Mouse (Mus musculus) right cerebral cortex, postnatal 10 days (tissue): ENCODE results near the gene Cdc42ep4.

ENCODE experiments used
- DNase-seq, 2 experiments: peaks; one replicate each; pipeline ENCODE4 v3.0.0; 2021; ENCODE audit warnings: low spot score in 2 of 2

Cdc42ep4 gene

DNA sequence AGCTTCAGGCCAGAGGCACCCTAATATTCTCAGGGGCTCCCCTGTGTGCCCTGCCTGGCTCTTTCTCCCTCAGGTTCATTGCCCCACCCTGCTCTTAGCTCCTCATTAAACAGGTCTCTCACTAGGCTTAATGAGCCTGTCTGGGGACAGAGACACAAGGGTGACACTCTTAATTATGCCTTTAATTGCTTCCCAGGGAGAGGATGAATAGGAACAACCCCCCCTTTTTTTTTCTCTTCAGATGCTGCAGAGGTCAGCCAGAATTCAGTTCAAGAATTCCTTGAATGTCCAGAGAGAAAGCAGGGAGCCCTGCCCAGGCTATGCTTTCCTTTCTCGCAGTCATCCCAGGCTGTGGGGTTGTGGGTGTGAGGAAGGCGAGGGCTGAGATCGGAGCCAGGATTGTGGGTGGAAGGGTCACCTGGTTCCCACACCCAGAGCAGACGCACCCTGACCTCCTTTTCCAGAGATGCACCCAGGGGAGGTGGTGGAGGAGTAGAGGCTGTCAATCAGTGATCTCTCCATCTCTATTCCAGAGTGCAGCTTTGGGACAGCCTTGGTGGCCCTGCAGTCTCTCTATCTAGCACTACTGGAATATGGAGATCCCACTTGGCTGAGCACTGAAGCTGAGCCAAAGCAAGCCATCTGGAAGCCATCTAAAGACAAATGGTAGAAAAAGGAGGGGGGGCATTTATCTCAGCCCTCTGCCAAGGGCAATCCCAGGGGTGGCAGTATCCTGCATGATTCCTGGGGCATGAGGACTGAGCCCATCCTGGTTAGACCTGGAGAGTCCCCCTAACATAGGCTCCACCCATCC, 26.2 kb downstream of the Cdc42ep4 start:
- DNase-seq, result no peak

DNA sequence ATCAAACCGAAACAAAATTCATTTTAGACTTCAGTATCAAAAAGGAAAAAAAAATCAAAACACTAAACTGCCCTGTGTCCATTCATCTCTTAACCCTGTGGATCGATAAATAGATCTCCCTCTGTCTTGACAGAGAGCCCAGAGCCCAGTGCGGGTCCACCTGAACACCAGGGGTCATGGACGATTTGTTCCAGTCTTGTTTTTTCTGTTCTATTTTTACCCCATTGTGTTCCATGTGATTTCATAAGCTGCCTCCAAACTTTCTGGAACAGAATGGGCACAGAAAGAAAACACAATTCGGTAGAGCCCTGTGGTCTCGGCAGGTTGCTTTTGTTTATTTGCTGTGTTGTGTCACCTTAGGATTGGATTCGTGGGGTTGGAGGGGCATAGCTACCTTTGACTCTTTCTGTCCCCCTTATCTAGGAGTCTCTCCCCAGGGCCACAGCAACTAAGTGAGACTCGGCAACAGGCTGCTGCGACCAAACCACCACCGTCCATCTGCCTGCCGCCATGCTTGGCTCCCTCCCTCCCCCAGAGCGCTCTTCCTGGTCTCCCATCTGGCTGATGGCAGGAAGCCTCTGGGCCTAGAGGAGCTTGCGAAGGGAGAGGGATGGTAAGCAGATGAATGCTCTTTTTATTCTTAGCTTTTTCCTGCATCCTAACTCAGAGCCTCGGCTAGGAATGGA, 29.1 kb downstream of the Cdc42ep4 start:
- peak; percentile 63 for DNase-seq

DNA sequence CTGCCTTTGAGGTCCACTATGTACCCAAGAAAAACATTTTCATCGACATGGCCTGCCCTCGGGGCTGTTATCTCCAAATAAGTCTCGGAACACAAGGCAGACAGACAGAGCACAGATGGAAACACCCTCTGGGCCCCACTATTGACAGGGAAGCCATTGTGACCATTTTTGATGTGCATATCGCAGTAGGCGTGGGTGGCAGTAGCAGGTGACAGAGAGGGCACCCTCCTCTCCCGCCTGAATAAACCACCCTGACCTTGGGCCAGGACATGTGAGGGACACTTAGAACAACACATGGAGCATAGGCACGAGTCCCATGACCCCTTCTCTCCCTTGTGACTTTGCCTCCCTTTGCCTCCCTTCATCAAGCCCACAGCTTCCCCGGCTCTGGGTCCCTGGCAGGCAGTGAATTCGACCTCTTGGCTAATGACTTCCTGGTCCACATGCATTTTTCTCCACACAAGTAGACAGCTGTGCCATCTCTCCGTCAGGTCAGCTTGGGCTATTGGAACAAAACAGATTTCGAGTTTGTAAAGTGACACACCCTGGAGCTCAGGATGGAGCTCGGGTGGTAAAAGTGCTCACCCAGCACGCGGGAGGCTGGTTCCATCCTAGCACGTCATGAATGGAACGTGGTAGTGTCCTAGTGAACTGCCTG, 33.8 kb downstream of the Cdc42ep4 start:
- DNase-seq, result no peak

DNA sequence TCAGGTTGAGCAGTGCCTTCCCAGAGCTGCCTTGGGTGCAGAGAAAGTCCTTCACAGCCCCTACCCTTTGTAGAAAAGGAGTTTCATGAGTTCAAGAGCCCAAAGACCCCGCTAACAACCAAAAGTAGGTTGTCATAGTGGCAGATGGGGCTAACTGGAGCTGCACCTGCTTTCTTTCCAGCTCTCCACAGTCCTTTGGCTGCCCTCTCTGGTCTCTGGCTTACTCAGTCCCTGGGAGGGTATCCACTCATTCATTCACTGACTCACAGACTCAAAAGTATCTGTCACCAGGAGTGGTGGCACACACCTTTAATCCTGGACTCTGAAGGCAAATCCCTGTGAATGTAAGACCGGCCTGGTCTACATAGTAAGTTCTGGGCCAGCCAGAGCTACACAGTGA, 35.5 kb downstream of the Cdc42ep4 start:
- no peak for DNase-seq

DNA sequence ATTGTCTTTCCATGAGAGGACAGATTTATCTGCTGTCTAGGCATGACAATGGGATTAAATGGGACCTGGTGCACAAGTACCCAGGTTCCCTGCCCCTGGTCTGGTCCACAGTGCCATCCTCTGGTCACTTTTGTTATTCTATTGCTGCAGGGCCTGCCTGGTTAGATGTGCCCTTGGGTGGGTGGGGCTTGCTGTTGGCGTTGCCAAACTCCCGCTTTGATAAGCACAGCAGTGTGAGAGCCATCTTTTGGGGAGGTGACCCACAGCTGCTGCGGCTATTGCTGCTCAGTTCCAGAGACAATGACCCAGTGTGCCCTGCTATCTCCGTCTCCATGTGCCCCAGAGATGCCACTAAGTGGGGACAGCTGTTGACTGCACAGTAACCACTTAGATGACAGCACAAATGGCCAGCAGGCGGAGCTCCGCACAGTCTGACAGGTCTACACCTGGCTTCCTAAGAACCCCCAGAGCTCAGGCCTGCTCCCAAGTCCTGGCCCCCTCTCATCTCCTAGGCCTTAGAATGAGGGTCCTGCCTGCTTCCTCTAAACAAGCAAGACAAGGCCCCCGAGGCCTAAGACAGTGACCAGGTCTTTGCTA, 36.5 kb downstream of the Cdc42ep4 start:
- no peak for DNase-seq

DNA sequence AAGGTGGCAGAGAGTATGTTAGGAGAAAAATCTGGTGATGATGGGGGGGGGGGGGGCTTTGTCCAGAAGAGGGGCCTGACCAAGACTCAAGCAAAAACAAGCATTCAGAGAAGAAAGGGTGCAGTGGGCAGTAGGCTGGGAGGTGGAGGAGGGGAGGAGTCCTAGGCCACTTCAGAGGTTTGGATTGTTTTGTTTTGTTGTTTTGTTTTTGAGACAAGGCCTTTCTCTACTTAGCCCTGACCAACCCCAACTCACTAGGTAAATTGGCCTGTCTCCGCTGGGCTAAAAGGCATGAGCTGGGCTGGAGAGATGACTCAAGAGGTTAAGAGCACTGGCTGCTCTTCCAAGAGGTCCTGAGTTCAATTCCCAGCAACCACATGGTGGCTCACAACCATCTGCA, 40.6 kb downstream of the Cdc42ep4 start:
- DNase-seq, result no peak

DNA sequence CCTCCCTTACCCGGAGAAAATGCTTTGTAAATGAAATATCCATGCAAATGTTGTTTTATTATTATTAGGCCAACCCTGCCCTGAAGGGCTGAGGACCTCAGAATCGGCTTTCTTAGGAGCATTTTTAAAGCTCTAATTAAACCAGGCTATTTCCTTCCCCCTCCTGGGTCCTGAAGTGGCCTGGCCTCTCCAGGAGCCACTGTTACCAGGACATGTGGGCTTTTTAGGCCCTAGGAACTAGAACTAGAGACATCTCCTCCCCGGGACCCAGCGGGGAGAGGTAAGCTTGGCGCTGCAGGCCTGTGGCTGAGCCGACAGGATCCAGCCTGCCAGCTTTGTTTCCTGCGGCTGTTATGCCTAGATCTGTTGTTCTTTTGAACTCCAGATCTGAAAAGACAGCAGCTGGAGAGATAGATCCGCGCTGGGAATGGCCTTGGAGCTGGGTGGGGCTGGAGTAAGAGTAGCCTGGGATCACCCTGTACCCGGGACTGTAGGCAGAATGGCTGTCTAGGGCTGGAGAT, 41.4 kb downstream of the Cdc42ep4 start:
- DNase-seq, result no peak

DNA sequence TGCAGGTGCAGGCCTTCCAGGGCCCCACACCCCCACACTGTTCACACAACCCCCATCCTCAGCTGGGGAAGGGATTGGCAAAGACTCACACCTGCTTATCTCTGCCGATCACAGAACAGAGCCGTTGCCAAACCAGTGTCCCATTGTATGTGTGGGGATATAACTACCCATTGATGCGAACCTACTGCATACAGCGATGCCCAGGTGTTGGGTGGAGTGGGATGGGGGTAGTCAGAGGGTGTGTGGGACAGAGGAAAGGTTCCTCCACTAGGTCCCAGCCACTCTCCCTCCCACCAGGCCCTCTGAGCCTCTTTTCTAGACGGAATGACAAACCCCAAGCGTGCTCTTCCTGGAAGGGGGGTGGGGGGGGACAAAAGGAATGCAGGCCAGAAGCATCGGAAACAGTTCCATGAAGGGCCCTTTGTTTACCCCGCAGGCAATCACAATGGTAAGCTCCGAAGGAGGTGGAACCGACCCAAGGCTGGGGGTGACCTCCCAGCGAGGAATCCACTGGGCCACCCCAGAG, 41.9 kb downstream of the Cdc42ep4 start, which contains the start of gene Cpsf4l:
Gene Cpsf4l (minus strand): TSS at position 287 of the 526 bp plus-strand sequence.
- no peak for DNase-seq

DNA sequence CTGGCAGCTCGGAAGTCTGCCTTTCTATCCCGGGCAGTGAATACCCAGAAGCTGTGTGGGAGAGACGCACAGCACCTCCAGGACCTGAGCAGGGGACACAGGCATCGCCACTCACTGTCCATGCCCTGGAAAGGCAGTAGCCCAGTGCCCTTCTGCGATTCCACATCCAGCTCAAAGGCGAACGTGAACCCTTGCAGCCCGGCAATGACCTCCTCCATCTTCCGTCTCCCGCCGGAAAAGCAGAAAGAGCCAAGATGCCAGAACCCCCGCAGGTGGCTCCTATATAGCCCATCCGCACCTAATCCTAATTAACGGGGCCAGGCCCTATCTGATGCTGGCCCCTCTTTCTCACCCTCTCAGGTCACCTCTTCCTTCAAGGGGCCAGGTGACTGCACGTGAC, 42.4 kb downstream of the Cdc42ep4 start:
- no peak for DNase-seq

DNA sequence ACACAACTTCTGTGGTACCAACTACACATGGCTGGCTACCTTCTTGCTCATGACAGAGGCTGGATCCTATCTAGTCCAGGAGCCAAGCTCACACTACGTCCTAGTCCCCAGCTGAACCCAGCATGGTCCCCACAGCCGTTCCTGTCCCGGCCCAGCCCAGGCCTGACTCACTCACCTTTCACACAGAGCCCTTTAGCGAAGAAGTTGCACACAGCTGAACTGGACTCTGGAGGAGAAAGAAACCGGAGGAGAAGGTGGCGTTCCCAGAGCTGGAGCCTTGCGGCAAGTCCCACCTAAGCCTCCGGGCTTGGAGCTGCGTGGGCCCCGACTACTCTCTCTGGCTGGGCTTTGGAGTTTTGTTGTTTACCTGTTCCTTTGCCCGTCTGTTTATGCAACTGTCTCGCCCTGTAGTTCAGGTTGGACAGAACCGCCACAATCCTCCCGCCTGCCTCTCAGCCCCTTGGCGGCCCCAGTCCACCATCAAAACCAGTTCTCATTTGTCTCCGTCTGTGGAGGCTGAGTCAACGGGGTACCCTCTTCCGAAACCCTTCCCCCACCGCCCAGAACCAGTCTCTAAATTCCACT, 43.0 kb downstream of the Cdc42ep4 start:
- DNase-seq, result no peak

DNA sequence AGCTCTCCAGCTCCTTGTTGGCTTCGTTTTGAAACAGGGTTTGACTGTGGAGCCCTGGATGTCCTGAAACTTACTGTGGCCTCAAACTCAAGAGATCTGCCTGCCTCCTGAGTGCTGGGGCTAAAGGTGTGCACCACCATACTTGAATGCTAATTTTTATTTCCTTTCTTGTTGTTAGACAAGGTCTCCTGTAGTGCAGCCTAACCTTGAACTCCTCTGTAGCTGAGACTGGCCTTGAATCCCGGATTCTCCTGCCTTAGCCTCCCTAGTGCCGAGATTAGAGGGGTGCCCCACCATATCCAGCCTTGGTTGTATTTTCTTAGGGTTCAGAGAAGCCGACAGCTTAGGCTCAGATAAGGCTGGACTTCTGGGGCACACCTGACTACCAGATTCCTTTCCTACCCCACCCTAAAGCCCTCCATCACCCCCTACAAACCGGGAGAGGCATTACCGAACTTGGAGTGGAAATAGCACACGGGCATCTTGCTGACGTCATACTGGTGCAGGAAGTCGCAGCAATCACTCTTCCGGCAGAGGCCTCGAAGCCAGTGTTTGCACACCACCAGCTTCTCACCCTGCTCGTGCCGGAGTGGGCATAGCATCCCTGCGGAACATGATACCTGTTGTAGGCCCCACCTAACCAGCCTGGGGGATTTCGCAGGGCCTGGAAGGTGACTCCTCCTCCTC, 45.6 kb downstream of the Cdc42ep4 start:
- no peak for DNase-seq

DNA sequence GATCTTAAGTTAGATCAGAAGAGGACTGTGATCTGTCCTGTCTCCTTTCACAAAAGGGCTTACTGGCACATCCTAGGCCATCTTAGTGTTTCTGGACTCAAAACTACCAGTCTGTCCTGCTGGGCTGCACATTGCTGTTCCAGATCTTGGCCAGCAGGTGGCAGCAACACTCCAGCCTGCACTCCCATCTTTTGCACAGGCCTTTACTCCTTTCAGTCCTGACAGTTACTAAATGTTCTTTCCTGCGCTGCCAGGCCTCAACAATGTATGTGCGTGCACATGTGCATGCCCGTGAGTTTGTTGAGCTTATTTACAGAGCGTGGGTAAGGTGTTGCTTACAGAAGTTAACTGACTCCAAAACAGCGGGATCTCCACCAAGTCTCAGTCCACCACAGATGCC, 47.9 kb downstream of the Cdc42ep4 start:
- peak; percentile 87 to 89 for DNase-seq

DNA sequence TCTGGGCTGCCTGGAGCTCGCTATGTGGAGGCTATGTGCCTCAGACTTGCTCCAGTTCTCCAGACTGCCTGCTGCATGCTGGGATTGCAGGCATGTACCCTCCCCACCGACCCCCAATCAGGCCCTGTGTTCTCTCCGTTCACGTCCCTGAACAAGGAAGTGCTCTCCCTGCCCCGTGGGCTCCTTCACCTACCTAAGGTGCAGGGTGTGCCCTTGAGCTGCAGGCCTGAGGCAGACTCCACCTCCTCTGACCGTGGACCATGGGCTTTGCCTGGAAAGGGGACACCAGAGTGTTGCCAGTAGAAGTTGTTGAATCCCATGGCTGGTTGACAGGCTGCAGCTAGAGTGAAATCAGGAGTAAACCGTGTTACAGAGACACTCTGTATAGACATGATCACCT, 52.0 kb downstream of the Cdc42ep4 start:
- no peak for DNase-seq

DNA sequence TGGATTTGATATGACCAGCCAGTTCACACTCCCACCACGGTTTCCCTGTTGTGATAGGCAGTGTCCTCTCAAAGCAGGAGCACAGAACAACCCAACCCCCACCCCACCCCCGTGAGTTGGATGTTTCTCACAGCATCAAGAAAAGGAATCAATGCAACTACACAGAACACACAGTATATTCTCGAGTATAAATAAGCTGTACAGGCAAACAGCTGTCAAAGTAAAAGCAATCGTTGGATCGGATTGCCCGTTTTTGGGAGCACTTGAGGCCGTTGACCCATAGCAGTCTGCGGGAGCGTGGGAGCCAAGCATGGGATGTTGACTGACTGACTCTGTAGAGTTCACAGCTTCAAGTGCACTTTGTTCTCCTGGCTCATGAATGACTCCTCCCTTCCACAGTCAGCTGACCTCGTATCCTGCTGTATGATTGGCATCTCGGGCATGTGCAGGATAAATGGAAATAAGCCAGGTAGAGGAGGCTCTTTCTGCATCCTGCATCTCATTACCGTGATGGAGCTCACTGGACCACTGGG, 53.6 kb downstream of the Cdc42ep4 start:
- no peak for DNase-seq

DNA sequence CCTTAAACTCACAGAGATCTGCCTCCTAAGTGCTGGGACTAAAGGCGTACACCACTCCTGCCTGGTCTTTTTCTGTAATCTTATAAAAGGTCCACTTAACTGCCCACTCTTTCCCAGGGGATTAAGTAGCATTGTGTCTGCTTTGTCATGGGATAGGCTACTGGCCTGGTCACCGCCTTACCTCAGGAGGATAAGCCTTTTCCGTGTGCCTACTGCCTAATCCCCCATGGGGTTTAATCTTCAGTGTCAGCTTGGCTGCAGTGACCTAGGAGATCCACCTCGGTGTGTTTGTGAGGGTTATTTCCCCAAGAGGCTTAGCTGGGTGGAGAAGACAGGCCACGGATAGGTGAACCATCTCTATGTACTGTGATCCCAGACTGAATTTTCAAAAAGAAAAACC, 54.1 kb downstream of the Cdc42ep4 start:
- DNase-seq, result no peak

DNA sequence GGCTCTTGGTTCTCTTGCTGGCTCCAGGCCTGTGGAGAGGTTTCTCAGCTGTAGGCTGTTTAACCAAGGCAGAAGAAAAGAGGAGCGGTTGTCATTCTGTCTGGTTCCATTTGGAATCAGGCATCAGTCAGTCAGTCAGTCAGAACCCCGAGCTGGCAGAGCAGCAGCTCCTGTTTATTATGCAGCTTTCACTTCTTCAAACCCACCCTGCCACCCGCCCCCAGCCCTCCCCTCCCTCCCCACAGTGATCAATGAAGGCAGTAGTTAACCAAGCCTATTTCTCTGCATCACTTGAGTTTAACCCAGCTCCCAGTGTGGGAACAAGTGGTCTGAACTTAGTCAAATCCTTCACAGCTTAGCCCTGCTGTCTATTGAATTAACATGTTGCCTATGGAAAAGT, 59.8 kb downstream of the Cdc42ep4 start:
- DNase-seq, result no peak

DNA sequence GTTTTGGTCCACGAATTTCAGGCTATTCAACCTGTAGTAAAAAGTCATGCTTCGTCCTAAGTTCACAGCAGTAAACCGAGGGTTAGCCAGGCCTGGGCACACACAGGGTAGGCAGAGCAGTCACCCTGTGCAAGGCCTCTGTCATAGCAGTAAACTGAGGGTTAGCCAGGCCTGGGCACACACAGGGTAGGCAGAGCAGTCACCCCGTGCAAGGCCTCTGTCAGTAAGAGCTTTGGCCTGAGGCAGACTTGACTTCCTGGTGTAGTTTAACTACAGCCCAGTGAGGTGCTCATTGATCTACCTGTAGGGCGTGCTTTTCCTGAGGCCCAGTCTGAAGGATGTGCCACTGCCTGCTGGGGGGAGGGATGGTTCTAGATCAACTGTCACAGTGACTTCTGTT, 60.4 kb downstream of the Cdc42ep4 start:
- DNase-seq, result no peak

DNA sequence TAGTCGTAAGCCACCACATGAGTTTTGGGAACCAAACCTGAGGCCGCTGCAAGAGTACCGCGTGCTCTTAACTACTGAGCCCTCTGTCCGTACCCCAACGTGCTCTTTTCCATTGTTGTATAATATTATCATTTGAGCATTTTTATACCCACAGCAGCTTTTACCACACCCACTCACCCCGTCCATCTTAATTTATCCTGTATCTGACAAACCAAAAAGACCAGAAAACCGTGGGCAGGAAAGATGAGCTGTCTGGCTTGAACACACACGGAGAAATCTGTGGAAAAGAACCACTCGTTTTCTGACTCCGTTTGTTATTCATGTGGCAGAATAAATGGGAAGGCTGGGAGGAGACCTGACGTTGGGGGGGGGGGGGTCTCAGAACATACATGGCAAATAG, 61.2 kb downstream of the Cdc42ep4 start:
- no peak for DNase-seq

DNA sequence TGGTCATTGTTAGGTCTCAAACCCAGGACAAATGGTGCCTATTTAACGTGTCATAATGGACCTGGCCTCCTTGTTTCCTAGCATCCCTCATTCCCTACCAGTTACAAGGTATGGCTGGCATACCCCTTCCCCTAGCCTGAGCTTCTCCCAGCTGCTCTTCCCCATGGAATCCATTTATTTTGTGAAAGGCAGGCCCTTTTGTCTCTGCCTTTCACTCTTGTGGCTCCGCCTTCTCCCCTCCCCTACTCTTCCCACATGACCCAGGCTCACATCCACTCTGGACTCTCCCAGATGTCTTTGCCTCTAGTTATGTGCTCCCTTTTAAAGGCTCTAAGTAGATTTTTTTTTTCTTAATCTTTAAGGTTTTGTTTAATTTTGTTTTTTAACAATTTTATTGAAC, 64.7 kb downstream of the Cdc42ep4 start:
- no peak for DNase-seq

DNA sequence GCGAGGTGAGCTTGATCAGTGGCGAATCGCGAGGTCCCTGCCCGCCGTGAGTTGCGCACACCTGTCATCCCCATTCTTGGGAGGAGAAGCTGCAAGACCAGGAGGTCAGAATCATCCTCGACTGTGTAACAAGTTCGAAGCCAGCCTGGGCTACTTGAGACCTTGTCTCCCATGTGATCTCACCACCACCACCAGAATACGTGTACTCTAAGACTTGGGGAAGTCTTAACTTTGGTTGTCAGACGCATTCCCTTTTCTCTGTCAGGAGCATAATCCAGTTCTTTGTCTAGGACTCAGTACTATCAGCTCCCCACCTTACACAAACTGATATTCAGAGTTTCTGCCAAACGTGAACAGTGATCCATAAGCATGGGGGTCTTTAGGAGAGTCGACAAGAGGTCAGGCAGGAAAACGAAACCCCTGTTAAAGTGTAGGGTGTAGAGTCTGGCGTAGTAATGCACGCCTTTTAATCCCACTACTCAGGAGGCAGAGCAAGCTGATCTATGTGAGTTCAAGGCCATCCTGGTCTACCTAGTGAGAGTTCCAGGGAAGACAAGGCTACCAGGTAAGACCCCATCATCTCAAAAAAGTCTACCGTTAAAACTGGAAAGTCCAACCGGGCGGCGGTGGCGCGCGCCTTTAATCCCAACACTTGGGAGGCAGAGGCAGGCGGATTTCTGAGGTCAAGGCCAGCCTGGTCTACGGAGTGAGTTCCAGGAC, 66.8 kb downstream of the Cdc42ep4 start:
- no peak for DNase-seq
